In genomic region chr10:61019566-61019965, GRCm38 (mm10) we compare ENCODE assay signal across 11 mouse cellular contexts.
DNase-seq lines count a peak whose midpoint lies in the region; TF ChIP-seq lines count a peak whose summit lies in the region.
"Had no signal": no experiment of that assay in that cellular context is flagged by ENCODE, and none has a peak within 500 bp of the region (broad histone marks: within the 10 kb centered on the region; RNA-seq: fewer than 3 reads in every experiment).

No protein-coding gene starts in this region.

- no peak overlapping the region for H3K27ac ChIP-seq in heart, embryonic 10.5 days
- H3K27ac ChIP-seq: forebrain, embryonic 10.5 days; hindbrain, embryonic 15.5 days; liver, embryonic 14.5 days had no signal

- WGBS in heart, embryonic 10.5 days, result 16% methylated on average over 2 of the region's 2 CpGs

- peak; percentile 6 to 18 for DNase-seq in heart, postnatal 10 days
- no peak for DNase-seq in heart, embryonic 10.5 days (ENCODE audit: low spot score)
- DNase-seq in left cerebral cortex, postnatal 25 days (ENCODE audit: low spot score in 2 of 2), result peak; percentile 34 to 54
- DNase-seq in left cerebral cortex, postnatal 10 days (ENCODE audit: extremely low spot score in 1 of 2, low spot score in 2 of 2), result no peak
- DNase-seq in A20 (ENCODE audit: low read depth, low spot score), result peak; percentile 15
- no peak for DNase-seq in spleen, adult 12 weeks (ENCODE audit: low spot score)
- DNase-seq: thymus, postnatal 14 days had no signal

- no peaks in the 10 kb centered on the region for H3K9me3 ChIP-seq in heart, embryonic 10.5 days
- H3K9me3 ChIP-seq in E14TG2a.4 (ENCODE audit: low read length), result no peaks in the 10 kb centered on the region
- H3K9me3 ChIP-seq: forebrain, embryonic 10.5 days; hindbrain, embryonic 15.5 days had no signal

- no peaks in the 10 kb centered on the region for H3K4me1 ChIP-seq in heart, embryonic 10.5 days
- peaks cover 24% of the 10 kb centered on the region for H3K4me1 ChIP-seq in E14TG2a.4 (replicated peaks; ENCODE audit: low read depth, low read length)

- H3K4me3 ChIP-seq in heart, embryonic 10.5 days, result no peak overlapping the region
- no peak overlapping the region for H3K4me3 ChIP-seq in E14TG2a.4 (replicated peaks; ENCODE audit: low read length)
- H3K4me3 ChIP-seq: forebrain, embryonic 10.5 days; hindbrain, embryonic 15.5 days had no signal

- H3K27me3 ChIP-seq in heart, embryonic 10.5 days (ENCODE audit: insufficient read depth, poor library complexity, severe bottlenecking), result peaks cover 20% of the 10 kb centered on the region; the same call in 1 of the 2 replicates
- peaks cover 5% of the 10 kb centered on the region; the same call in 1 of the 2 replicates for H3K27me3 ChIP-seq in E14TG2a.4 (ENCODE audit: insufficient read depth, low read length)
- H3K27me3 ChIP-seq: hindbrain, embryonic 15.5 days had no signal

- peak; percentile 30 for TF ChIP-seq CTCF in E14TG2a.4 (conservative IDR thresholded peaks at IDR 0.05; ENCODE audit: low read length)

- no peaks in the 10 kb centered on the region for H3K36me3 ChIP-seq in heart, embryonic 10.5 days
- no peaks in the 10 kb centered on the region for H3K36me3 ChIP-seq in E14TG2a.4 (ENCODE audit: insufficient read depth, low read length)
- H3K36me3 ChIP-seq: forebrain, embryonic 10.5 days; hindbrain, embryonic 15.5 days had no signal

- intact Hi-C loops in heart, postnatal 10 days (cut with DNase I), result no loop called here
- intact Hi-C loops in left cerebral cortex, postnatal 25 days (cut with DNase I), result no loop called here
- intact Hi-C loops in left cerebral cortex, postnatal 10 days (cut with DNase I), result no loop called here

Comparison
In these comparisons a context has a peak if more than half of its experiments do, and no peak if none do; other contexts are left out.
1. DNase-seq: peak in heart, postnatal 10 days (2 of 2), left cerebral cortex, postnatal 25 days (2 of 2) and A20 (single experiment); none in heart, embryonic 10.5 days (single experiment), left cerebral cortex, postnatal 10 days (0 of 2) and spleen, adult 12 weeks (single experiment).